Mouse (Mus musculus) kidney, adult 2 months (tissue): ENCODE measurements around the gene Nubpl. TPM values are rescaled to one million over a fixed set of nuclear protein-coding genes. Genes with fewer than 3 reads are reported as not detected.
"Not testable (repeated sequence)": the region's sequence is repeated elsewhere in the genome, so short reads cannot be mapped to it uniquely, and the experiment has no call there.

Experiments used
- DNase-seq: peaks from one replicate; pipeline ENCODE4 v3.0.0; 2021
- H3K27ac ChIP-seq: fragments of 200-500 bp; 2 replicates; pipeline ENCODE4 v1.5.1; 2012; ENCODE audit warnings: low read depth, low read length, control low read depth, inconsistent platforms; ENCODE audit not compliant: insufficient read depth
- H3K27me3 ChIP-seq: fragments of 200-500 bp; replicated peaks from 2 replicates; pipeline ENCODE4 v1.6.1; 2012; ENCODE audit warnings: mild to moderate bottlenecking, moderate library complexity, low read length, inconsistent platforms; ENCODE audit not compliant: control insufficient read depth, insufficient read depth
- H3K36me3 ChIP-seq: fragments of 200-500 bp; 2 replicates; pipeline ENCODE4 v1.6.1; 2012; ENCODE audit warnings: mild to moderate bottlenecking, moderate library complexity, low read length, inconsistent platforms; ENCODE audit not compliant: control insufficient read depth, insufficient read depth
- H3K4me1 ChIP-seq: fragments of 200-500 bp; 2 replicates; pipeline ENCODE4 v1.6.1; 2011; ENCODE audit warnings: low read length; ENCODE audit not compliant: control insufficient read depth, insufficient read depth
- H3K4me3 ChIP-seq: fragments of 200-500 bp; 2 replicates; pipeline ENCODE4 v1.5.1; 2011; ENCODE audit warnings: mild to moderate bottlenecking, low read depth, low read length, control low read depth; ENCODE audit not compliant: insufficient read depth
- CTCF ChIP-seq: fragments of 200-500 bp; conservative IDR thresholded peaks from 2 replicates; pipeline ENCODE4 v1.5.1; 2011; ENCODE audit warnings: low read depth, mild to moderate bottlenecking, control low read depth, low read length, moderate library complexity, mixed read lengths; ENCODE audit not compliant: insufficient read depth, insufficient read length
- POLR2A ChIP-seq: fragments of 200-500 bp; IDR thresholded peaks from one replicate; pipeline ENCODE4 v1.6.1; 2011; ENCODE audit warnings: low read depth, low read length, control low read depth
- WGBS: fragments of 180-500 bp; shearing (Covaris S2); methylation state at CpG from one replicate; pipeline ENCODE4 v1.1.7; 2018; 5-methylcytosine and 5-hydroxymethylcytosine counted together
- polyA plus RNA-seq: library from polyadenylated mRNA; depleted of rRNA; stranded (reverse); fragments of >200 nt; gene quantifications from 2 replicates; pipeline ENCODE4 v1.2.3, GENCODE M21; 2012

The Nubpl gene
- polyA plus RNA-seq, 1 experiment = 7.4 TPM

DNA sequence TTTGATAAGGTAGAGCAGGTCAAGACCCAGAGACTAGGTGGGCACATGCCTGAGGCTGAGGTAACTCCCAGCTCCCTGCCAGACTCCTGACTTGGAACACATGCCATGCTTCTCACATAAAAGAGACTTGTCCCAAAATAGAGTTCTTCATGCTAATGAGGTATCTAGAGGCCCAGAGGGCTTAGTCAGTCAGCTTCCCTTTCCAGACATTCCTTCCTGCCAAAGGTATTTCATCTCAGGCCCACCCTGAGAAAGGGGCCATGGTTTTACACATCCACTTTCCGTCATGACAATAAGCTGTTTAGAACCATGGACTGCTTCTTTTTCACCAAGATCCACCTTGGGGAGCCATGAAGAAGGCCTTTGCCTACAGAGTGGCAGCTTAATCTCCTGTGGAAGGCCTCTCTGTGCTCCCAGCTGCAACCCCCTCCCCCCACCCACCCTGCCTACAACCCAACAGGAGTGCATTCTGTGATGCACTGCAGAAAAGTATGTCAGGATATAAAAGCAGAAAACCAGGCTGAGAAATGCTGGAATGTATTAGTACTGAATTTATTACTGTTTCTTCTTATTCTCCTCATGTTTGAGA, 88.8 kb downstream of the Nubpl start:
- Histone ChIP-seq H3K36me3 (no peaks in the 10 kb centered on the region), H3K4me3 (no peak overlapping the region), H3K4me1 (no peaks in the 10 kb centered on the region), H3K27ac (no peak overlapping the region), H3K27me3 (no peaks in the 10 kb centered on the region)
- DNase-seq = no peak
- TF ChIP-seq POLR2A (no peak), CTCF (no peak)
- WGBS = 97% methylated on average over 1 of the region's 1 CpGs

DNA sequence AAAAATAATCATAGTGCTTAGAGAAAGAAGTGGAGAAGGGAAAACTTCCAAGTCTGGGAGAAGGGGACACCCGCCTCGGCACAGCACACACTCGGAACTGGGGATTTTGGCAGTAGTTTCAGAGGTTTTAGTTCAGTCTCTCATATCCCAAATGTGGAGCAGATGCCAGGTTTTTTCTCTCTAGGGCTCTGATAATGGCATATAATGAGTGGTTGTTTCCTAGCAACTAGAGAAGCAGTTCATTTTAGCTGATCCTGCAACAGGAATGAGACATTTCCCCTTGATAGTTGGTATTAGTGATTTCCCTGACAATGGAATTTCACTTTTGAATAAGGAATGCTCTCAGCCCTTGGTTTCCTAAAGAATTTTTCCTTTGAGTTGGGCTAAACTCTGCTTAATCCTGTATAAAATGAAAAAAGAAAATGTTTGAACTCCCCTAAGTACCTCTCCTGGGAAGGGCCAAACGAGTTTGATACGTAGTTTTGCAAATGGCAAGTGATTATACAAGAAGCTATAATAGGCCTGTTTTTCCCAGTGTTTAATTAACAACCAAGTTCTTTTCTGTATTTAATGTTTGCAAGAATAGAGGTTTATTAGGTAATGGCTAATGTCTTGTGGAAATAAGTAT, 89.5 kb downstream of the Nubpl start:
- Histone ChIP-seq H3K27ac (no peak overlapping the region), H3K4me1 (no peaks in the 10 kb centered on the region), H3K27me3 (no peaks in the 10 kb centered on the region), H3K36me3 (no peaks in the 10 kb centered on the region), H3K4me3 (no peak overlapping the region)
- no peak for TF ChIP-seq POLR2A
- no peak for TF ChIP-seq CTCF
- DNase-seq = no peak
- 72% methylated on average over 5 of the region's 5 CpGs for WGBS

GRCm38 (mm10) chr12:52198471-52198870, 100.9 kb downstream of the Nubpl start:
- no peak for TF ChIP-seq CTCF
- TF ChIP-seq POLR2A = no peak
- WGBS = 73% methylated on average over 4 of the region's 4 CpGs
- Histone ChIP-seq H3K27me3 (no peaks in the 10 kb centered on the region), H3K27ac (no peak overlapping the region), H3K4me3 (no peak overlapping the region), H3K36me3 (no peaks in the 10 kb centered on the region), H3K4me1 (no peaks in the 10 kb centered on the region)
- no peak for DNase-seq

DNA sequence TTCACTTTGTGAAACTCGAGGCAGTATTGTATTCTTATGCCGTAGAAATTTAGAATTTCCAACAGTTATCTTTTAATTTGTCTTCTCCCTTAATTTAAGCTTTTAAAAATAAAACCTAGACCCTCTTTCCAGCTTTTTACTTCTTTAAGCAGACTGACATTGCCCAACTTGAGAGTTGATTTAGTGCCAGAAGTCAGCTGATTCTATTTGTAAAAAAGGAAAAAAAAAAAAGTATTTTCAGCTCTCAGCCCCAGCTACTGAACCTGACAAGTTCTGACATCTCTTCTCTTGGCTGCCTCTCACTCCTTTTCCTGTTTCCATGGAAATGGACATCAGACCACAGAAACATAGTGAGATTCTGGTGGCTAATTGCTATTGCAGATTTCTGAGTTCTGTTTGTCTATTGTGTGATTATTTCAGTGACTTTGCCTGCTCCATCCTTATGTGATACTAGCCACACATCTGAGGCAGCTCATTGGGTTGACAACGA, 111.6 kb downstream of the Nubpl start:
- Histone ChIP-seq H3K27ac (no peak overlapping the region), H3K27me3 (no peaks in the 10 kb centered on the region), H3K36me3 (no peaks in the 10 kb centered on the region), H3K4me1 (no peaks in the 10 kb centered on the region), H3K4me3 (no peak overlapping the region)
- 73% methylated on average over 3 of the region's 3 CpGs for WGBS
- DNase-seq = no peak
- no peak for TF ChIP-seq POLR2A
- TF ChIP-seq CTCF = no peak

DNA sequence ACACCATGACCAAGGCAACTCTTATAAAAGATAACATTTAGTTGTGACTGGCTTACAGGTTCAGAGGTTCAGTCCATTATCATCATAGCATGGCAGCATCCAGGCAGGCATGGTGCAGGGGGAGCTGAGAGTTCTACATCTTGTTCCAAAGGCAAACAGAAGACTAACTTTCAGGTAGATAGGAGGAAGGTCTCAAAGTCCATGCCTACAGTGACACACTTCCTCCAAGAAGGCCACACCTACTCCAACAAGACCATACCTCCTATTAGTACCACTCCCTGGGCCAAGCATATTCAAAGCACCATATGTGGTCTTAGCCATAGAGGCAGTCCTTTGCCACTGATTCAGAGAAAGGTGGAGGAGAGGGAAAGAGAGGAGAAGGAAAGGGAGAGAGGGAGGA, 113.6 kb downstream of the Nubpl start:
- Histone ChIP-seq H3K27ac (no peak overlapping the region), H3K27me3 (no peaks in the 10 kb centered on the region), H3K4me3 (no peak overlapping the region), H3K4me1 (no peaks in the 10 kb centered on the region), H3K36me3 (no peaks in the 10 kb centered on the region)
- no peak for DNase-seq
- TF ChIP-seq POLR2A (no peak), CTCF (no peak)

DNA sequence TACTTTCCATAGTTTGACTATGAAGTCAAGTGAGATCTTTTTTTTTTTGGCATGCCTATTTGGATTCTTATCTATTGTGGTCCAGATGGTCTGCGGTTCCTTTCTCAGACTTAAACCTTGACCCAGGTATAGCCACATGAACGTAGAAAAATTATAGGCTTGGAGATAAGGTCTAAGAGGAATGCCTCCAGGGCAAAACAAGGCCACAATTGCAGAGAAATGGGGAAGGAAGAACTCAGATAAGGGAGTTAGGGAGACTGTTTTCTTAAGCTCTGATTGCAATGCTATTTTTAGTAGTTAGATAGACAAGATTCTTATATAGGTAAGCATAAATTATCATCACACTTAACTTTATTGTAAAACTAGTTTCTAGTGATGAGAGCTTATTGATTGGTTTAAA, 117.3 kb downstream of the Nubpl start:
- H3K4me1 ChIP-seq = no peaks in the 10 kb centered on the region
- no peak overlapping the region for H3K4me3 ChIP-seq
- WGBS = 59% methylated on average over 2 of the region's 2 CpGs
- H3K36me3 ChIP-seq = no peaks in the 10 kb centered on the region
- TF ChIP-seq POLR2A (no peak), CTCF (no peak)
- DNase-seq = no peak
- no peak overlapping the region for H3K27ac ChIP-seq
- H3K27me3 ChIP-seq = no peaks in the 10 kb centered on the region

DNA sequence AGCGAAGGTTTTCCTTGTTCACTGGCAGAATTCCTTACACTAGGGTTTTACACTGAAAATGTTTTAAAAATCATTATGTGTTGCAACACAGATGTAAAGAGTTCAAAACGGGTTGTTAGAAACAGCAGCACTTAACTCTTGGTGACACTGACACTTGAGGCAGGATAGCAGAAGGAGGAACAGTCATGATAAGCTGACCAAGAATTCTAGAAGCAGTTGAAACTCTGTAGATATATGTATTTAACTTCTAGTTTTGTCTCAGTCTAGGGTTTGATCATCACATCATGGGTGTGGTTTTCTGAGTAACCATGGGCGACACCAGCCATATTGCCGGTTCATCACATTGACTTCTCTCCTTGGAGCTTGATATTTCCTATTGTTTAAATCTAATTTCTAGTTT, 127.4 kb downstream of the Nubpl start:
- no peaks in the 10 kb centered on the region for H3K27me3 ChIP-seq
- H3K4me1 ChIP-seq = no peaks in the 10 kb centered on the region
- TF ChIP-seq CTCF (no peak), POLR2A (no peak)
- H3K4me3 ChIP-seq = no peak overlapping the region
- no peaks in the 10 kb centered on the region for H3K36me3 ChIP-seq
- DNase-seq = no peak
- H3K27ac ChIP-seq = no peak overlapping the region
- 88% methylated on average over 4 of the region's 4 CpGs for WGBS

DNA sequence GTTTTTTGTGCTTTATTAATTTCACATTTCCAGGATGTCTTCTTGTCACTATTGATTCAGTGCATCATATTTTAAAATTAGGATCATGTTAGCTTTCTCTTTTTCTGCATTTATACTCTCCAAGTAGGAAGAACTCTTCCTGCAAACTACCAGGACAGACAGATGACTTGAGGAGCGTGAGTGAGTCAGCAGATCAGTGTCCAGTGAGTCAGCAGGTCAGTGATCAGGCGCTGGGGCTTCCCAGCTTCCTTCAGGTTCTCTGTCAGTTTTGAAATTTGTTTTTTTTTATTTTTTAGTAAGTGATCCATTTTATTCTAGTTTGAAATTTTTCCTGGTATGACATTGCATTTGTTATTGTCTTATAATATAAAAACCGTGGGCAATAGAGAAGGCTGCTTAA, 131.2 kb downstream of the Nubpl start:
- TF ChIP-seq CTCF = no peak
- TF ChIP-seq POLR2A = no peak
- WGBS = 88% methylated on average over 3 of the region's 3 CpGs
- H3K4me3 ChIP-seq = no peak overlapping the region
- no peak for DNase-seq
- no peaks in the 10 kb centered on the region for H3K36me3 ChIP-seq
- H3K27ac ChIP-seq = no peak overlapping the region
- no peaks in the 10 kb centered on the region for H3K27me3 ChIP-seq
- H3K4me1 ChIP-seq = no peaks in the 10 kb centered on the region

DNA sequence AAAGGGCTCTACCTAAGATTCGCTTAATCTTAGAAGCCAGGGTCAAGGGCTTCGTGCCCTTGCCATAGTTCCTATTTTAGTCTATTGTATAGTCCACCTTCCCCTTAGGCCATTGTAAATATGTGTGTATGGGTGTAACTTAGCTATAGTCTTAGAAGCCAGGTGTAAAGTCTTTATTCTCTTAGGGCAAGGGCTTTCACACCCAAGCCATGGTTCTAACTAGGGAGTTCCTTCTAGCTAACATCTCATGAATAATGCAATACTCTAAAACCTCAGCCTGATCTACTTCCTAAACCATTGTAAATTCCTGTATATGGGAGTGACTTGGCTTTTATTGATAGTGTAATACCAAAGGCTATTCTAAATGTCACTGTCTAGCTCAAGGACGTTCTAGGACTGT, 134.4 kb downstream of the Nubpl start:
- WGBS = 84% methylated on average over 3 of the region's 3 CpGs
- not testable (repeated sequence) for H3K27ac ChIP-seq, H3K36me3 ChIP-seq, H3K4me3 ChIP-seq, H3K4me1 ChIP-seq, DNase-seq, H3K27me3 ChIP-seq
